Mouse (Mus musculus) urinary bladder, postnatal 4 days (tissue): ENCODE data around the gene Med18.
A peak's percentile ranks its signal among the peaks of the same experiment; 100 is the strongest.
"Not testable (repeated sequence)": the region's sequence is repeated elsewhere in the genome, so short reads cannot be mapped to it uniquely, and the experiment has no call there.

ENCODE experiments used
- DNase-seq, 2 experiments: peaks; one replicate each; pipeline ENCODE4 v3.0.0; 2021 to 2022; ENCODE audit warnings: low spot score in 2 of 2

The Med18 gene

GRCm38 (mm10) chr4:132421923-132422782 is 41.6 kb downstream of the Med18 start, which contains the start of gene Phactr4:
TSS of gene Phactr4 (minus strand) at chr4:132422489.
- peak; percentile 98 to 99 for DNase-seq

GRCm38 (mm10) chr4:132421556-132421922 is 42.2 kb downstream of the Med18 start:
- DNase-seq: no peak

- no peak for DNase-seq
Measured at GRCm38 (mm10) chr4:132420471-132420870, 43.2 kb downstream of the Med18 start.

- DNase-seq: no peak
Measured at GRCm38 (mm10) chr4:132415966-132416365, 47.8 kb downstream of the Med18 start.

GRCm38 (mm10) chr4:132413257-132413656 is 50.5 kb downstream of the Med18 start:
- not testable (repeated sequence) for DNase-seq

- no peak for DNase-seq
Measured at GRCm38 (mm10) chr4:132411322-132412094, 52.2 kb downstream of the Med18 start.

- no peak for DNase-seq
Measured at GRCm38 (mm10) chr4:132409587-132410229, 54.0 kb downstream of the Med18 start.
